Mouse (Mus musculus): ENCODE measurements at regions not wholly inside any gene's neighbourhood (a gene's known extent, or its start where the extent isn't known, plus 50 kb on each side); places are given as distances from the start of the nearest gene placed in this dataset.
A peak's percentile ranks its signal among the peaks of the same experiment; 100 is the strongest.

DNA sequence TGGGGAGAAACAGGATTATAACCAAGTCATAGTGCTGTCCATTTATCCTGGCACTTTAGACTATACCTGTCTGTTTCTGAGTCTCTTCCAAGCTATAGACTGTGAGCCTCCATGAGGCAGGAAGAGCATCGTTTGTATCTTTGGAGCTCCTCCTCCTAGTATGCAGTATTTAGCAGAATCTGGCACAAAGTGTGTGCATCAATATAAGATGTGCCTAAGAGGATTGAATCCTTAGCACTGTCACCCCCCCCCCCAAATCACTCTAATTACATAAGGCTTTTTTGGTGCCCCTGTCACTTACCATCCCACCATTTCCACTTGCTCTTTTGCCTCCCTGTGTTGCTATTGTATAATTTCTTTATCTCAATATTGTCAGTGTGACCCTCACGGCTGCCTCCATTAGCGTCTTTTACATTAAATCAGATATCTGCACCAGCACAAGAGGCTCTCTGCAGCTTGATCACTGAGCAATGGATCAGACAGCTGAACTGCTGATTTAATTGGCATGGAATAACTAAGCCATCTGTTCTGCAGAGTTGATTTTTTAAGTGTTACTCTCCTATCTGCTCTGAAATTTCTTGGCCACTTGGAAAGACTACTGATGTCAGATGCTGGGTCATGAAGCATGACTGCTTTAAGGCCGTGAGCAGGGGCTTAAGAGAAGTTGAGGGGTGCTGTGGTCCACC, 85.8 kb upstream of the Hs3st4 start:
- intact Hi-C loops (cut with DNase I): no loop called here

DNA sequence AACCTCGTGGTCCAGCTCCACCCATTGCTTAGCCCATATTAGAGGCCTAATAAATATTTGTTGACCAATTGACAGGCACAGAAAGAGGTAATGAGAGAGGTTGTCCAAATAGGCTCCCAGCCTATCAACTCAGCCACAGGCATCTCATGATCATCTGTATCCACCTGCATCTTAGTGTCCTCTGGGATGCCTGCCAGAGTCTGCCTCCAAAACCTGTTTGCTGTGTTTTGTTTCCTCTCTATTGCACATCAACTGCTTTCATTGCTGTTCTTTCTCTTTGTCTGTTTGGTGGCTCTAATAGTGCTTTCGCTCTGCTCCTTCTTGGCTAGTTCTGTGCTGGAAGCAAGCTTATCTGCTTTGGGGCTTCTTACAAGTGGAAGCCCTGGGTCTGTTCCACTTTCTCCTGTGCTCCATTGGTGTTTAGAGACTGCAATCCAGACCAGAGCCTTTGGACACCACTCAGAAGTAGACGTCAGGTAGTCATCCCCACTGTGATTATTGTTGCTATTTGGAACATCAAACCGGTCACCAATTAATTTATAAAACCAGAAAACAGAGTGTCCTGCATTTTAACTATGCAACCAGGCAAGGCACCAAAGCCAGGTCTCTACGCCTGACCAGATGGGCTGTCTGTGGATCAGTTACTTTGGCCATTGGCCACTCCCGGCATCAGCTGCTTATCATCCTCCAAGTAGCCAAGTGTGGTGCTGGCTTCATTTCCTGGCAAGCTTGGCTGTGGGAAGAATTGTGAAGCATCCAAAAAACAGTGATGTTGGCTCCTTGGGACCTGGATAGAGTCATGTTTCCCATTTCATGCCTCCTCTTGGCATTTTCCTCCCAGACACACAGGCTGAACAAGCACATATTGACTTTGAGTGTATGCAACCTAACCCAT, 74.5 kb upstream of the Hs3st4 start:
- DNase-seq: peak; percentile 92
- intact Hi-C loops (cut with DNase I): no loop called here

More for the DNA sequence above, 85.8 kb upstream of the Hs3st4 start:
- DNase-seq: no peak

DNA sequence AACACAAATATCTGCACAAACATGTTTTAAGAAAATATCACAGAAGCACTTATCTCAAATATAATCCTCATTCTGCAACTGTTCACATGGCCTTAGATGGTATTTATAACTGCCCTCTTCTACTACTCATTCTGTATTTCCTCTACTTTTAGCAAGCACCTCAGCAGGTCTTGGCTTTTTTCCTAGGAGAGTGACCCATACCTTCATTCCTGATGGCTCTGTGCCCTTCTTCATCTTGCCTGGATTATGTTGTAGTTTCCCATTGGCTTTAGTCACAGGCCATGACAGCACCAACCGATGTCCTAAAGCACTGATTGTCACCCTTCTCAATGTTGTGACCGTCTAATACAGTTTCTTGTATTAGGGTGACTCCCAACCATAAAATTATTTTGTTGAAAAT, 61.2 kb upstream of the Hs3st4 start:
- no peak for DNase-seq
- intact Hi-C loops (cut with DNase I): no loop called here

DNA sequence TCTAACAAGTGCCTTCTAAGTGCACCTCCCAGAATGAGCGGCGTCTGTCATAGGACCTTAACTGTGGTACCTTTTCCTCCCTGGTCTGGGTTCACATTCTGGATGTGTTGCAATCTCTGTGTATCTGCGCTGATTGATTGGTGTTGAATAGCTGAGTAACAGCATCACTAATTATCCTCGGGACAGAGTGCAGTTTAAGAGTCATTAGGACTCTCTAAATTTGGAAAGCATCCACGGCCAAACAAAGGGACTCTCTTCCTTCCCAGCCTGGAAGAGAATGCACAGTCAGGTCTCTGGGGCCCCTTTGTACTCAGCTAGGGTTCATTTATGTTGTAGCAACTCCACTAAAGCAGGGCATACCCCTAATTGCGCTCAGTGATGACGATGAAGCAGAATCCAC, 50.2 kb upstream of the Hs3st4 start:
- DNase-seq: no peak
- intact Hi-C loops (cut with DNase I): no loop called here
